Mouse (Mus musculus) testis, adult 2 months (tissue): ENCODE results near the gene Prim1.

Source experiments
- CTCF ChIP-seq: fragments of 200-500 bp; IDR thresholded peaks from 2 replicates; pipeline ENCODE4 v1.5.1; 2012; ENCODE audit warnings: low read depth, mild to moderate bottlenecking, inconsistent platforms, low read length, moderate library complexity; ENCODE audit not compliant: control insufficient read depth, insufficient read depth, insufficient replicate concordance
- POLR2A ChIP-seq: fragments of 200-500 bp; IDR thresholded peaks from 2 replicates; pipeline ENCODE4 v1.6.1; 2012; ENCODE audit warnings: low read depth, mild to moderate bottlenecking, inconsistent platforms, low read length, moderate library complexity; ENCODE audit not compliant: control insufficient read depth

DNA sequence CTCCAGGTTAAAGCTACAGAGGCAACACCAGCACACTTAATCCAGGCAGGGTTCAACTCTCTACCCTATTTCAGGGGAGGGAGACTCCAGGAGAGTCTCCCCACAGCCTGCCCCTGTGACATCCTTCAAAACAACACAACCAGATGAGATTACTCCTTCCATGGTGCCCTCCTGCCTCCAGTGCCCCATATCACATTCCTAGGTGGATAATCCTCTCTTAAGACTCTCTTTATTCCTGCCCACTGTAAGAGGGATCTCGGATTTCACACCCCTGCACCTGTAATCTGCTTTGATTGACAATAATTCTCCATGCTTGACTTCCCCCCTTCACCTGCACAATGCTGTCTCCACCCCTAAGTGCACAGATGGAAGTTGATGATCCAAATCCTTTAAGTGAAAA, 39.5 kb upstream of the Prim1 start:
- TF ChIP-seq POLR2A = no peak
- no peak for TF ChIP-seq CTCF
